Mouse (Mus musculus) embryonic facial prominence, embryonic 13.5 days (tissue): ENCODE data around the gene Rapgef4. TPM values are rescaled to one million over a fixed set of nuclear protein-coding genes. Genes with fewer than 3 reads are reported as not detected.
A peak's percentile ranks its signal among the peaks of the same experiment; 100 is the strongest.

Experiments used
- ATAC-seq: fragments of 200-750 bp; cut with Nextera tagmentation; 2 replicates; pipeline ENCODE4 v1.8.0; 2017; ENCODE audit warnings: low read depth; ENCODE audit not compliant: insufficient number of reproducible peaks, insufficient read depth, low FRiP score, low TSS enrichment
- H3K27ac ChIP-seq: fragments of 300-500 bp; sonication (generic); 2 replicates; pipeline ENCODE4 v1.5.1; 2015; ENCODE audit warnings: moderate library complexity, mild to moderate bottlenecking, inconsistent platforms
- H3K27me3 ChIP-seq: fragments of 300-500 bp; sonication (generic); 2 replicates; pipeline ENCODE4 v1.6.1; 2015; ENCODE audit warnings: mild to moderate bottlenecking, inconsistent platforms
- H3K36me3 ChIP-seq: fragments of 300-500 bp; sonication (generic); 2 replicates; pipeline ENCODE4 v1.6.1; 2015; ENCODE audit warnings: mild to moderate bottlenecking, inconsistent platforms
- H3K4me1 ChIP-seq: fragments of 300-500 bp; sonication (generic); 2 replicates; pipeline ENCODE4 v1.6.1; 2015; ENCODE audit warnings: inconsistent platforms
- H3K4me2 ChIP-seq: fragments of 300-500 bp; sonication (generic); 2 replicates; pipeline ENCODE4 v1.6.1; 2015; ENCODE audit warnings: moderate library complexity, mild to moderate bottlenecking, inconsistent platforms
- H3K4me3 ChIP-seq: fragments of 300-500 bp; sonication (generic); 2 replicates; pipeline ENCODE4 v1.5.1; 2015; ENCODE audit warnings: mild to moderate bottlenecking, inconsistent platforms
- H3K9ac ChIP-seq: fragments of 300-500 bp; sonication (generic); 2 replicates; pipeline ENCODE4 v1.6.1; 2015; ENCODE audit warnings: mild to moderate bottlenecking, inconsistent platforms
- H3K9me3 ChIP-seq: fragments of 300-500 bp; sonication (generic); 2 replicates; pipeline ENCODE4 v1.6.1; 2016; ENCODE audit warnings: inconsistent platforms
- WGBS: fragments of 180-500 bp; shearing (Covaris S2); methylation state at CpG from one replicate; pipeline ENCODE4 v1.1.7; 2015; ENCODE audit warnings: mixed read lengths; 5-methylcytosine and 5-hydroxymethylcytosine counted together
- polyA plus RNA-seq: library from polyadenylated mRNA; unstranded; fragments of >200 nt; fragmentation: Nextera tagmentation; extraction: Ambion mirVana; gene quantifications from 2 replicates; pipeline ENCODE4 v1.2.1, GENCODE M21; 2015

Gene Rapgef4
- polyA plus RNA-seq = 3.0 and 3.4 TPM in 2 replicates

DNA sequence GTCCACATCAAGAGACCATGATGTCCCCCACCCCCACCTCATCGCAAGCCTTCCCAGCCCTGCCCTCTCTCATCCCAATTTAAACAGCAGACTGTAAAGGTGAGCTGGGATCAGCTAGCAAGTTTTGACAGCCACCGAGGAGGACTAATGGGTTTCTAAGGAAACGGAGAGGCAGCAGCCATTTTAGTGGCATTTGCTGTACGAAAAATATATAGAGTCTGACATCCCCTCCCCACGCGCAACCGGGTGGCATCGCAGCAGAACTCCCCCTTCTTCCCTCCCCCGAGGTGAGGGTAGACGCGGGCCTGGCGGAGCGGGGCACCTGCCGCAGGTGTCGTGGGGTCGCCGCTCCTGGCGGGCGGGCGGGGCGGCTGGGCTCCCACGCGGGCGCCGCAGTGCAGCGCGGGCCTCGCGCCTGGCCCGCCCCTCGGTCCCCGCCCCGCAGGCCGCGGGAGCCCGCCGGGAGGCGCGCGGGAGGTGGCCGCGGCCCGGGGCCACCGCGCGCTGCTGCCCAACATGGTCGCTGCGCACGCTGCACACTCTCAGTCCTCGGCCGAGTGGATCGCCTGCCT is at the start of gene Rapgef4:
Gene Rapgef4 (plus strand): TSS at position 470 of the 572 bp plus-strand sequence.
- ATAC-seq = 0 out of 2 replicates have a peak, but pooled peaks have one; percentile 32
- WGBS = under 1% methylated on average over 52 of the region's 52 CpGs
- Histone ChIP-seq H3K4me2 (peak within 1 kb of the TSS; percentile 100), H3K27me3 (peaks cover 51% of the 10 kb centered on the region), H3K36me3 (no peaks in the 10 kb centered on the region), H3K27ac (no peak within 1 kb of the TSS), H3K4me1 (peaks cover 10% of the 10 kb centered on the region; the same call in 1 of the 2 replicates), H3K9ac (peak within 1 kb of the TSS; percentile 71), H3K4me3 (peak within 1 kb of the TSS; percentile 67), H3K9me3 (no peaks in the 10 kb centered on the region)

GRCm38 (mm10) chr2:71934046-71934445 is 47.0 kb upstream of the Rapgef4 start:
- 91% methylated on average over 8 of the region's 8 CpGs for WGBS
- Histone ChIP-seq H3K27me3 (0 out of 2 replicates have a peak, but pooled peaks cover 5% of the 10 kb centered on the region), H3K9ac (no peak overlapping the region), H3K36me3 (no peaks in the 10 kb centered on the region), H3K4me3 (no peak overlapping the region), H3K4me1 (no peaks in the 10 kb centered on the region), H3K4me2 (no peak overlapping the region), H3K27ac (no peak overlapping the region), H3K9me3 (no peaks in the 10 kb centered on the region)
- ATAC-seq = no peak

DNA sequence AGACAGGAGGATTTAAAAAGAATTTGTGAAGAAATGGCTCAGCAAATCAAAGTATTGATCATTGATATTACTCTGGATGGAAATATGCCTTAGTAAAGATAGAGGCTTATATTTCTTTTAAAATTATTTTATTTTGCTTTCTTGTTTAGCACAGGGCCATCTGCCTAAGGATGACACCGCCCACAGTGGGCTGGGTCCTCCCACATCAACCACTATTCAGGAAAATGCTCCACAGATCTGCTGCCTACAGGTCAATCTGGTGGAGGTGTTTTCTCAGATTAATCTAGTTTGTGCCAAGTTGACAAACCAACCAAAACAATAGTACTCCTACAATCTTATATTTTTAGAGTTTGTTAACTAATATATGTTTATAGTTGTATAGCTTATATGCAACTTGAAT is 44.3 kb upstream of the Rapgef4 start:
- no peak for ATAC-seq
- H3K9me3 ChIP-seq = no peaks in the 10 kb centered on the region
- no peak overlapping the region for H3K4me3 ChIP-seq
- no peaks in the 10 kb centered on the region for H3K4me1 ChIP-seq
- H3K27me3 ChIP-seq = 0 out of 2 replicates have a peak, but pooled peaks cover 5% of the 10 kb centered on the region
- WGBS = 93% methylated on average over 1 of the region's 1 CpGs
- no peak overlapping the region for H3K27ac ChIP-seq
- H3K9ac ChIP-seq = no peak overlapping the region
- no peak overlapping the region for H3K4me2 ChIP-seq
- no peaks in the 10 kb centered on the region for H3K36me3 ChIP-seq

- no peaks in the 10 kb centered on the region for H3K4me1 ChIP-seq
- no peak overlapping the region for H3K27ac ChIP-seq
- H3K27me3 ChIP-seq = 0 out of 2 replicates have a peak, but pooled peaks cover 5% of the 10 kb centered on the region
- H3K9me3 ChIP-seq = no peaks in the 10 kb centered on the region
- 85% methylated on average over 3 of the region's 3 CpGs for WGBS
- H3K4me2 ChIP-seq = no peak overlapping the region
- H3K4me3 ChIP-seq = no peak overlapping the region
- no peaks in the 10 kb centered on the region for H3K36me3 ChIP-seq
- H3K9ac ChIP-seq = no peak overlapping the region
- no peak for ATAC-seq
Observed at GRCm38 (mm10) chr2:71937649-71938308, 43.3 kb upstream of the Rapgef4 start.

- no peak overlapping the region for H3K9ac ChIP-seq
- no peak for ATAC-seq
- H3K27ac ChIP-seq = no peak overlapping the region
Observed at GRCm38 (mm10) chr2:71938716-71939393, 42.2 kb upstream of the Rapgef4 start.

GRCm38 (mm10) chr2:71941005-71941720 is 39.9 kb upstream of the Rapgef4 start:
- Histone ChIP-seq H3K36me3 (no peaks in the 10 kb centered on the region), H3K9me3 (no peaks in the 10 kb centered on the region), H3K4me2 (no peak overlapping the region), H3K4me1 (no peaks in the 10 kb centered on the region), H3K27ac (no peak overlapping the region), H3K4me3 (no peak overlapping the region), H3K9ac (no peak overlapping the region), H3K27me3 (no peaks in the 10 kb centered on the region)
- WGBS = 94% methylated on average over 3 of the region's 3 CpGs
- ATAC-seq = no peak

More at GRCm38 (mm10) chr2:71938716-71939393, 42.2 kb upstream of the Rapgef4 start:
- H3K4me3 ChIP-seq = no peak overlapping the region
- 38% methylated on average over 6 of the region's 6 CpGs for WGBS
- no peaks in the 10 kb centered on the region for H3K27me3 ChIP-seq
- no peak overlapping the region for H3K4me2 ChIP-seq
- H3K4me1 ChIP-seq = no peaks in the 10 kb centered on the region
- H3K36me3 ChIP-seq = no peaks in the 10 kb centered on the region
- no peaks in the 10 kb centered on the region for H3K9me3 ChIP-seq

- Histone ChIP-seq H3K9ac (no peak overlapping the region), H3K27ac (no peak overlapping the region), H3K4me1 (no peaks in the 10 kb centered on the region), H3K27me3 (no peaks in the 10 kb centered on the region), H3K4me2 (no peak overlapping the region), H3K9me3 (no peaks in the 10 kb centered on the region), H3K36me3 (no peaks in the 10 kb centered on the region), H3K4me3 (no peak overlapping the region)
- 91% methylated on average over 5 of the region's 5 CpGs for WGBS
- ATAC-seq = no peak
Observed at GRCm38 (mm10) chr2:71941721-71942087, 39.3 kb upstream of the Rapgef4 start.

GRCm38 (mm10) chr2:71951212-71951611 is 29.8 kb upstream of the Rapgef4 start:
- no peak overlapping the region for H3K4me3 ChIP-seq
- ATAC-seq = no peak
- H3K27me3 ChIP-seq = no peaks in the 10 kb centered on the region
- 73% methylated on average over 4 of the region's 4 CpGs for WGBS
- no peak overlapping the region for H3K4me2 ChIP-seq
- no peak overlapping the region for H3K27ac ChIP-seq
- no peaks in the 10 kb centered on the region for H3K4me1 ChIP-seq
- H3K9me3 ChIP-seq = no peaks in the 10 kb centered on the region
- no peaks in the 10 kb centered on the region for H3K36me3 ChIP-seq
- no peak overlapping the region for H3K9ac ChIP-seq

GRCm38 (mm10) chr2:71955637-71956036 is 25.4 kb upstream of the Rapgef4 start:
- WGBS = 19% methylated on average over 8 of the region's 8 CpGs
- ATAC-seq = no peak

DNA sequence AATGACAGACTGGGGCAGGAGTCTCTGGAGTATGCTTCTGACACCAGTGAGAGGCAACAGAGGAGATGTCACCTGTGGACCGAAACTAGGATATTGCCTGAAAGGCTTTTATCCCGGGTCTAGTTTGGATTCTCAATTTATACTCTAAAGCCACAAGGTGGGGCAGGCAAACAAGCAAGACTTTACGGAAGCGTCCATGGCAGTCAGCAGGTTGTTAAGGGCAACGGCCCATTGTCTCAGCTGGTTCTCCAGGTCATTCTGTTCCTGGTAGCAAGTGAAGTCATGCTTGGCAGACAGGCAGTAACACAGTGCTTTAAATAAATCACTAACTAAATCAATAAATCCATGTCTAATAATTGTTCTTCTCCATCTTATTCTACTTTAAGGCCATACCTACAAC is 24.6 kb upstream of the Rapgef4 start:
- Histone ChIP-seq H3K36me3 (no peaks in the 10 kb centered on the region), H3K9ac (no peak overlapping the region), H3K4me1 (no peaks in the 10 kb centered on the region), H3K27ac (no peak overlapping the region), H3K9me3 (no peaks in the 10 kb centered on the region), H3K4me3 (no peak overlapping the region), H3K4me2 (no peak overlapping the region), H3K27me3 (0 out of 2 replicates have a peak, but pooled peaks cover 3% of the 10 kb centered on the region)
- WGBS = 72% methylated on average over 5 of the region's 5 CpGs
- no peak for ATAC-seq

More at GRCm38 (mm10) chr2:71955637-71956036, 25.4 kb upstream of the Rapgef4 start:
- Histone ChIP-seq H3K27me3 (0 out of 2 replicates have a peak, but pooled peaks cover 3% of the 10 kb centered on the region), H3K4me2 (no peak overlapping the region), H3K36me3 (no peaks in the 10 kb centered on the region), H3K4me3 (no peak overlapping the region), H3K9ac (no peak overlapping the region), H3K9me3 (no peaks in the 10 kb centered on the region), H3K27ac (no peak overlapping the region), H3K4me1 (no peaks in the 10 kb centered on the region)

DNA sequence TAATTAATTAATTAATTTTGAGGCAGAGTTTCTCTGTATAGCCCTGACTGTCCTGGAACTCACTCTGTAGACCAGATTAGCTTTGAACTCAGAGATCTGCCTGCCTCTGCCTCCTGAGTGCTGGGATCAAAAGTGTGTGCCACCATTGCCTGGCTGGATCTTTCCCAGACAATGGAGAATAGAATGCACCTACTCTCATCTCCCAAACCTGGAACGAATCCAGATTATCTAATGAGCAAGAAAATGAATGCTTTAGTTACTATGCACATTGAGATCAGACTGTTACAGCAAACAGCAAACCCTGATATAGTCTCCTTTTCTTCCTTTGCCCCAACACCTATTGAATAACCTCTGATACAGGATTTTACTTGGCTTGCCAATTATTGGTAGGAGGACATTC is 23.1 kb upstream of the Rapgef4 start:
- no peak for ATAC-seq

More for the DNA sequence above, 23.1 kb upstream of the Rapgef4 start:
- no peaks in the 10 kb centered on the region for H3K36me3 ChIP-seq
- no peak overlapping the region for H3K27ac ChIP-seq
- H3K4me3 ChIP-seq = no peak overlapping the region
- H3K9ac ChIP-seq = no peak overlapping the region
- 81% methylated on average over 1 of the region's 1 CpGs for WGBS
- H3K4me1 ChIP-seq = no peaks in the 10 kb centered on the region
- no peaks in the 10 kb centered on the region for H3K9me3 ChIP-seq
- 0 out of 2 replicates have a peak, but pooled peaks cover 3% of the 10 kb centered on the region for H3K27me3 ChIP-seq
- no peak overlapping the region for H3K4me2 ChIP-seq
